Mouse (Mus musculus) forebrain, embryonic 16.5 days (tissue): ENCODE results near the gene Lrrc46. TPM values are rescaled to one million over a fixed set of nuclear protein-coding genes. Genes with fewer than 3 reads are reported as not detected.

Experiments
- ATAC-seq: fragments of 200-750 bp; cut with Nextera tagmentation; 2 replicates; pipeline ENCODE4 v1.8.0; 2017; ENCODE audit warnings: mild to moderate bottlenecking, moderate library complexity
- H3K27ac ChIP-seq: fragments of 300-500 bp; sonication (generic); 2 replicates; pipeline ENCODE4 v1.5.1; 2014; ENCODE audit warnings: low read length, control low read depth
- H3K27me3 ChIP-seq: fragments of 300-500 bp; sonication (generic); replicated peaks from 2 replicates; pipeline ENCODE4 v1.6.1; 2014; ENCODE audit warnings: low read length; ENCODE audit not compliant: control insufficient read depth, insufficient read depth
- H3K36me3 ChIP-seq: fragments of 300-500 bp; sonication (generic); 2 replicates; pipeline ENCODE4 v1.6.1; 2014; ENCODE audit not compliant: control insufficient read depth, insufficient read depth
- H3K4me1 ChIP-seq: fragments of 300-500 bp; sonication (generic); replicated peaks from 2 replicates; pipeline ENCODE4 v1.6.1; 2014; ENCODE audit warnings: low read length; ENCODE audit not compliant: control insufficient read depth, insufficient read depth
- H3K4me2 ChIP-seq: fragments of 300-500 bp; sonication (generic); 2 replicates; pipeline ENCODE4 v1.6.1; 2014; ENCODE audit warnings: mild to moderate bottlenecking, low read length, control low read depth
- H3K4me3 ChIP-seq: fragments of 300-500 bp; sonication (generic); replicated peaks from 2 replicates; pipeline ENCODE4 v1.5.1; 2014; ENCODE audit warnings: mild to moderate bottlenecking, low read length, control low read depth
- H3K9ac ChIP-seq: fragments of 300-500 bp; sonication (generic); replicated peaks from 2 replicates; pipeline ENCODE4 v1.6.1; 2014; ENCODE audit warnings: low read depth, low read length, control low read depth
- H3K9me3 ChIP-seq: fragments of 300-500 bp; sonication (generic); 2 replicates; pipeline ENCODE4 v1.6.1; 2016; ENCODE audit warnings: low read length; ENCODE audit not compliant: control insufficient read depth
- WGBS: fragments of 180-500 bp; shearing (Covaris S2); extraction: QIAGEN DNeasy Blood & Tissue Kit; methylation state at CpG from one replicate; pipeline ENCODE4 v1.1.7; 2014; 5-methylcytosine and 5-hydroxymethylcytosine counted together
- polyA plus RNA-seq: library from polyadenylated mRNA; unstranded; fragments of >200 nt; fragmentation: Nextera tagmentation; extraction: Ambion mirVana; gene quantifications from 2 replicates; pipeline ENCODE4 v1.2.1, GENCODE M21; 2015

Lrrc46 gene
- polyA plus RNA-seq, 1 experiment from 2014 or later, result 3.0 TPM

GRCm38 (mm10) chr11:97050944-97051586, 9.9 kb upstream of the Lrrc46 start:
- Histone ChIP-seq H3K4me1 (peaks cover 20% of the 10 kb centered on the region), H3K9ac (peak overlapping the region; percentile 80), H3K9me3 (no peaks in the 10 kb centered on the region), H3K4me3 (peak overlapping the region; percentile 67), H3K27me3 (no peaks in the 10 kb centered on the region), H3K4me2 (peak overlapping the region; percentile 77), H3K27ac (no peak overlapping the region; the same call in 1 of the 2 replicates), H3K36me3 (peaks cover 11% of the 10 kb centered on the region)
- peak; percentile 16; the same call in 1 of the 2 replicates for ATAC-seq
- WGBS, result 17% methylated on average over 13 of the region's 13 CpGs

GRCm38 (mm10) chr11:97050216-97050943, 9.2 kb upstream of the Lrrc46 start, which contains the start of gene Osbpl7:
TSS of gene Osbpl7 (plus strand) at chr11:97050628.
- H3K9me3 ChIP-seq, result no peaks in the 10 kb centered on the region
- H3K27ac ChIP-seq, result no peak within 1 kb of the TSS; the same call in 1 of the 2 replicates
- WGBS, result 3% methylated on average over 18 of the region's 18 CpGs
- peaks cover 4% of the 10 kb centered on the region; the same call in 1 of the 2 replicates for H3K36me3 ChIP-seq
- H3K4me2 ChIP-seq, result peak within 1 kb of the TSS; percentile 77
- ATAC-seq, result peak; percentile 93
- peak within 1 kb of the TSS; percentile 80 for H3K9ac ChIP-seq
- no peaks in the 10 kb centered on the region for H3K27me3 ChIP-seq
- peak within 1 kb of the TSS; percentile 67 for H3K4me3 ChIP-seq
- peaks cover 20% of the 10 kb centered on the region for H3K4me1 ChIP-seq

- H3K27ac ChIP-seq, result no peak overlapping the region
- H3K4me3 ChIP-seq, result no peak overlapping the region
- H3K27me3 ChIP-seq, result no peaks in the 10 kb centered on the region
- H3K9me3 ChIP-seq, result no peaks in the 10 kb centered on the region
- 73% methylated on average over 6 of the region's 6 CpGs for WGBS
- H3K36me3 ChIP-seq, result 0 out of 2 replicates have a peak, but pooled peaks cover 2% of the 10 kb centered on the region
- H3K4me1 ChIP-seq, result peaks cover 20% of the 10 kb centered on the region
- H3K9ac ChIP-seq, result no peak overlapping the region
- H3K4me2 ChIP-seq, result no peak overlapping the region
- no peak for ATAC-seq
Measured at GRCm38 (mm10) chr11:97049492-97050085, 8.4 kb upstream of the Lrrc46 start.

DNA sequence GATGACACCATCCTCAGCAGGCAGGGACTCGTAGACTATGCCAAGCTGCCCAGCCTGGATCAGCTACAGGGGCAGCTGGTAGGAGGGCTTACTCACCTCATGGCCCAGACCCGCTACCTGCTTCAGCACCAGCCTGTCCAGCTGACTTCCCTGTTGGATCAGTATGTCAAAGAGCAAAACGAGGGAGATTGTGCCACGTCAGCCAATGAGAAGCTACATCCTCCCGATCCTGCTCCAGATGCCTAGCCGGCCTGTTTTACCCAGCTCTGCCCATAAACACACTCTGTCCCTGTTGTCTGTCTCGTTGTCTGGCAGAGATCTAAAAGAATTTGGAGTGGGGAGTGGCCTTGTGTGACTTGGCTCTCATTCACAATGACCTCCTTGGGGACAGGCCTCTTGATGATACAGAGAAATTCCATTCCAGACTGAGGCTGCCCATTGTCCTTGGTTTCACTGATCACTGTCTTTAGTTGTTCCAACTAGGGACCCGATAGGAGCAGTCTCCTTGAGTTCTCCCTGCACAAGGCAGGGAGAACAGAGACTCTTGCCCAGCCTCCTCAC, 7.0 kb upstream of the Lrrc46 start:
- Histone ChIP-seq H3K9ac (no peak overlapping the region), H3K9me3 (no peaks in the 10 kb centered on the region), H3K27me3 (no peaks in the 10 kb centered on the region), H3K4me1 (peaks cover 20% of the 10 kb centered on the region), H3K27ac (no peak overlapping the region), H3K4me3 (no peak overlapping the region), H3K36me3 (0 out of 2 replicates have a peak, but pooled peaks cover 2% of the 10 kb centered on the region), H3K4me2 (no peak overlapping the region)
- no peak for ATAC-seq
- 83% methylated on average over 8 of the region's 8 CpGs for WGBS

- 81% methylated on average over 7 of the region's 7 CpGs for WGBS
- no peak overlapping the region for H3K4me2 ChIP-seq
Measured at GRCm38 (mm10) chr11:97045861-97046260, 4.7 kb upstream of the Lrrc46 start.

GRCm38 (mm10) chr11:97044902-97045301, 3.7 kb upstream of the Lrrc46 start:
- no peak overlapping the region for H3K4me3 ChIP-seq
- 0 out of 2 replicates have a peak, but pooled peaks cover 2% of the 10 kb centered on the region for H3K36me3 ChIP-seq
- peaks cover 11% of the 10 kb centered on the region for H3K4me1 ChIP-seq
- no peak overlapping the region for H3K9ac ChIP-seq
- no peak for ATAC-seq
- 97% methylated on average over 8 of the region's 8 CpGs for WGBS
- no peaks in the 10 kb centered on the region for H3K27me3 ChIP-seq
- H3K4me2 ChIP-seq, result no peak overlapping the region
- H3K9me3 ChIP-seq, result no peaks in the 10 kb centered on the region
- H3K27ac ChIP-seq, result no peak overlapping the region

More at GRCm38 (mm10) chr11:97045861-97046260, 4.7 kb upstream of the Lrrc46 start:
- no peak overlapping the region for H3K9ac ChIP-seq
- H3K4me3 ChIP-seq, result no peak overlapping the region
- no peaks in the 10 kb centered on the region for H3K27me3 ChIP-seq
- no peaks in the 10 kb centered on the region for H3K9me3 ChIP-seq
- ATAC-seq, result no peak
- H3K27ac ChIP-seq, result no peak overlapping the region
- H3K4me1 ChIP-seq, result peaks cover 14% of the 10 kb centered on the region
- 0 out of 2 replicates have a peak, but pooled peaks cover 2% of the 10 kb centered on the region for H3K36me3 ChIP-seq

DNA sequence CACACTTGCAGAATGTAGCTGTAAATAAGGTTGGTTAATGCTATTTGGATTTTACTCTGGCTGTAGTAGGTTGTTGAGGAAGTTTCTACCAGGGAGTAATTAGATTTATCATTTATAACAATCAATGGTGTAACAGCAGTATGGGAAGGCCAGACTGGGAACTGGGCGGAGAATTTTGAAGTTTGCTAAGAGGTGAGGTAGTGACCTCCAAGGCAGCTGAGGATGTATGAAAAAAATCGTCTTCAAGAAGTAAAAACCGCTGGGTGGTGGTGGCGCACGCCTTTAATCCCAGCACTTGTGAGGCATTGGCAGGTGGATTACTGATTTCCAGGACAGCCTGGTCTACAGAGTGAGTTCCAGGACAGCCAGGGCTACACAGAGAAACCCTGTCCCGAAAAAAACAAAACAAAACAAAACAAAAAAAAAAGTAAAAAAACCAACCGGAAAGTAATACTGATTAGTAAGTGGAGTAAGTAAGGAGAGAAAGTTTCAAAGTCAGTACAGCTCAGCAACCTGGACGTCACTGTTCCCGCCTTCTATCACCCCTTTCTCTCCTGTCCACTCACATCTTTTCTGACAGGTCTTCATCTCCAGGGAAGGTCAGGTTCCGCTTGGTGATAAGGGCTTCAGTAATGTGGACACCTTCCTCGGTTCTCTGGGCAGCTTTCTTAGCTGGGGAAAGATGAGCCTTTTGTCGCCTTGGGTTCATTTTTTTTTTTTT, 746 bp downstream of the Lrrc46 start:
- no peak overlapping the region for H3K27ac ChIP-seq
- H3K36me3 ChIP-seq, result no peaks in the 10 kb centered on the region
- peak overlapping the region; percentile 95 for H3K4me2 ChIP-seq
- H3K4me3 ChIP-seq, result peak overlapping the region; percentile 78
- WGBS, result 54% methylated on average over 12 of the region's 12 CpGs
- no peaks in the 10 kb centered on the region for H3K27me3 ChIP-seq
- no peaks in the 10 kb centered on the region for H3K9me3 ChIP-seq
- peaks cover 11% of the 10 kb centered on the region for H3K4me1 ChIP-seq
- ATAC-seq, result no peak
- H3K9ac ChIP-seq, result no peak overlapping the region

DNA sequence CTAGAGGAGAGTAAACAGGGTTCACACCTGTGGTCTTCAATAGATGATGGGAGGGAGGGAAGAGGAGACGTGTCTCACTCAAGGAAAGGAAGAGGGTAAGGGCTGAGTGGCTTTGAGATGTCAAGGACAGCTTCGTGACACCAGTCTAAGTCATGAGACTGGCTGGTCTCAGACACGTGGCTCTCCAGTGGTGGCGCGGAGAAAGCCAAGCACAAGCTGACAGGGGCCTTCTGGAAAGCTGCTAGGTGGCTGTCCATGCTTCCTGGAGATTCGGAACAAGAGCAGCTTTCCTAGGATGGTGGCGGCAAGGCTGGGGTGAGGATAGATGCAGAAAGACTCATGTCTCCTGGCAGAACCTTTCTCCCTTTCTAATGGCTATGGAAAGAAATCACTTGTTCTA, 2.3 kb downstream of the Lrrc46 start:
- Histone ChIP-seq H3K4me2 (no peak overlapping the region), H3K9me3 (no peaks in the 10 kb centered on the region), H3K9ac (no peak overlapping the region), H3K27ac (no peak overlapping the region), H3K36me3 (no peaks in the 10 kb centered on the region), H3K4me3 (no peak overlapping the region), H3K4me1 (peaks cover 11% of the 10 kb centered on the region), H3K27me3 (no peaks in the 10 kb centered on the region)
- 67% methylated on average over 7 of the region's 7 CpGs for WGBS
- no peak for ATAC-seq
